Mouse (Mus musculus) naive thymus-derived CD4-positive, alpha-beta T cell, adult 2 months (primary cell): Measurements from ENCODE around the gene Scfd2.

ENCODE experiments used
- DNase-seq: peaks from one replicate; pipeline ENCODE4 v3.0.0-alpha.2; 2011; ENCODE audit warnings: low read depth

Gene Scfd2

DNA sequence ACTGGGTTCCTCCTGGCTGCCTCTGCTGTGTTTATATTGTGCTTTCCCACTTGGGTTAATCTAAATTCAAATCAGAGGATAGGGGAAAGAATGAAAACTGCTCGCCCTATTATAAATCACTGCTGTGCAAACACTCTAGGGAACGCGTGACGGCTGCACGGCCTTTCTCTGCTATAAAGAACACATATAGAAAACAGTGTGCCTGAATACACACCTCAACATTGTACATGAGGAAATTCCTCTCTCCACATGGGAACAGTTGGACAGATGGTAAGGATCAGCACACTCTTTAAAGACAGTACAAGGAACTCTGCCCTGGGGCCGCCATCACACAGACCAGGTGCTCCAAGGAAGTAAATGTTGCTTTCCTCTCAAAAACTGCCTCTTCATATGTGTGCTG is 166.2 kb downstream of the Scfd2 start:
- DNase-seq: no peak

DNA sequence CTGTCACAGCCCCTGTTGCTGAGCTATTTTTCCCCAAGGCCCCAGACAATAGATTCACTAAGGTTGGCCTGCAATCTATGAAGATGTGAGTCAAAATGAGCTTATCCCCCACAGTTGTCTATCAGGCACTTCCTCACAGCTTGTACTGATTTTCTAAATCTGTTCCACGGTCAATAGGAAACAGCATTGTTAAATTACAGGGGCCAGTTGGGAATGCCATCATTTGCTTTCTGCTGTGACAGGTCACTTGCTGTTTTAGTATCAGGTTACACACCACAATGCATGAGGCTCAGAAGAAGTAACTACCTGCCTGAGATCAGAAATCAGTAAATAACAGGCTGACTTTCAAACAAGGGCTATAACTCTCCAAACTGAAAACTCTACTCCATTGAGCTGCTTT is 168.3 kb downstream of the Scfd2 start:
- no peak for DNase-seq

DNA sequence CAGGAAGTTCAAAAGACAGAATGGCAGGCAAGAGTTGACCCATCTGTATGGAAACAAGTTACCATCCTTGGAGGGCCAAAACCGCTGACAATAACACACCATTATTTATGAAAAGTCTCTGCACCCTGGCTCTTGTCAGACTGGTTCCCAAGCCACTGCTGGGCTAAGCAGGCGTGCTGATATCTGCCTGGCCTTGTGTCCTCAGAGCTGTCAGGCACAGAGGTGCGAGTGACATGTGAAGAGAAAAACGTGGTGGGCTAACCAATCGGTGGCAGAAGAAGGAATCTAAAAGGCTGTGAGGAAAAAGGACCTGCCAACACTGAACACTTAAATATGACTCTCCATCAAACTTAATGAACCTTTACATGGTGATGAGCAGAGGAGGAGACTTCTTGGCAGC is 170.0 kb downstream of the Scfd2 start:
- DNase-seq: no peak

DNA sequence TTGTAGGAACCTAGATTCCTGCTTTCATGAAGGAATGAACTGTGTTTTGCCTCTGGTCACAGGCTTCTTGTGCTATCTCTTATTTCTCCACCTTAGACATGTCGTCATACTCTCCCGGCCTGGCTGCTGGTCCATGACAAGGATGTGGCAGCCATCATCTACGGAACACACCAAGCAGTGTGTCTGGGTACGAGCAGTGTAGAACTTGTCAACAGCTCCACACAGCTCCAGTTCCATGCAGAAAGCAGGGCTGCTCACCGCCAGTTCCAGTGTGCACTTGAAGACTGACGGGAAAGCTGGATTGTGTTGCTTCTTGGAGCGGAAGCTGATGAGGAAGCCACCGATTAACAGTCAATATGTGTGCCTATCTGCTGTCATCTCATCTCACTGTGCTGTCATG is 173.5 kb downstream of the Scfd2 start:
- no peak for DNase-seq

DNA sequence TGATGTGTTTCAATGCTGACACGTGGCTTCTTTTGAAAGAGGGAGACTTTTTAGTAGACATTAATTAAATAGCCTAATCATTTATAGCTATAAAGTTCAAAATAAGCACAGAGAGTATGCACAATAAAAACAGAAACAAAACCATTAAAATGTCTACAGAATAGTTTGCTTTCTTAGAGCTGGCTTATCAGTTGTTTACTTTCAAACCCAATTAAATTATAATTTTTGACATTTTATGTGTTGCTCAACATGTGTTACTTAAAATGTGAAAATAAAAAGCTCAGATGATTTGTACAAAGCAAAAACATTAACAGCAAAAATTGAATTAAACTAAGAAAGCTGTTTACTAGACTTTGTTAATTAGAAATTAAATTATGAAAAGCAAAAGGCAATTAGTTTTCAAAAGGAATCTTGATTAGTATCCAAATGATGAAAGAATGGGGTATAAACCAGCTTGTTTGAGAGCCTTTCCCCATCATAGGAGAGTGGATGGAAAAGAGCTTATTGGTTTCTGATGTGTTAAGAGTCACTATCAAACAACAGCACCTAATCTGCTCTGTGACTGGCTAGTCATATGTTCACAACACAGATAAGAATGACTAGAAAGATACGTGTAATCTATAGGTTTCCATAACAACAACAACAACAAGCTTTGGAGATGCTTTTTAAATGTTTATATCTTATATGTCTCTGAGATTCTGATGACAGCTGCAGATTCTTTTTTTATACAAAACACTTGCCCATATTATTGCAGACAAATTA is 176.0 kb downstream of the Scfd2 start:
- no peak for DNase-seq

DNA sequence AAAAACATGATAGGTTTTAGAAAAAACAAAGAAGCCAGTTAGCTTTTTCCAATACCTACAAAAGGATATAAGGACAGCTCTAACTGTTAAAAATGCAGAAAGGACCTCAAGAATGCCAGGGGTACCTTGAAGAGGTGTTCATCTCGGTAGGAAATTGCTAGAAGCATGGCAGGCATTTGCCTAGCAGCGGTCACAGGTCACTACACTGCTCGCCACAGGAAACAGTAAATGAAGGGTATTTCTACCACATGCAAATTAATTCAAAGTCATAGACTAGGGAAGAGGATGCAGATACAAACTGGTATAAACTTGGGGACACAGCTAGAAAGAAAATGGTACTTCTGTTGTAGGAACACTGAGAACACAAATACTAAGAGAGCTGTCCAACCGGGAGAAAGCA is 180.7 kb downstream of the Scfd2 start:
- DNase-seq: no peak

DNA sequence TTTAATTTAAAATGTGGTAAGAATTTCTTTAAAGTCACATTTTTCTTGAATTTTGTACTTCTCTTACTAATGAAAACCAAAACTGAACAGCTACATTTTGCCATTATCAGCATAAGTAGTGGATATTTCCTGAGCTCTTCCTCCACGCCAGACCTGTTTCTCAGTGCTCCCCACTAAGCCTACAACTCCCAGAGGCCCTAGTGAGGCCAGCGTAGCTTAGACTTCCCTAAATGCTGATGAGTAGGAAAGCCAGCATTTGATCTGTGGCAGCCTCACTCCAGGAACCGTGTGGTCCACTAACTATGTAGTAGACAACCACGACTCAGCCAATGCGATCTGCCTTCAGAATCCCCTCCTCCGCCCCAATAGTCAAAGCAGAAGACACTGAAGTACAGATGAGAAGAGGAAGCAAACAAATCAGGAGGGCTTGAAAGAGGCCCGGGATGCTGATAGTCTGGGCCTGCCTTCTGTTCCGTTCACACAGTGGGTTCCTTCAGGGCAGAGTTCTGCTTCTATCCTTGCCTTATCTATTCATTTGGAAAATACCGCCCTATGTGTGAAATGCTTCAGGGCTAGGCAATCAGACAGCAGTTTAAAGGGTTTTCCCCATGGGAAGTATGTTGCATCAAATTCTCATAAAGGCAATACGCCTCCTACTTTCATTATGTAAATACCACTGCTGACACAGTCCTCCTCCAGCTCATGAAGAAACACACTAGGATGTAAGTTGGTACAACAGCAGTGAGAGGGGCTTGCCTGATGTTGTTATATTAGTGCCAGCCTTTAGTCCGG is 183.3 kb downstream of the Scfd2 start:
- no peak for DNase-seq

DNA sequence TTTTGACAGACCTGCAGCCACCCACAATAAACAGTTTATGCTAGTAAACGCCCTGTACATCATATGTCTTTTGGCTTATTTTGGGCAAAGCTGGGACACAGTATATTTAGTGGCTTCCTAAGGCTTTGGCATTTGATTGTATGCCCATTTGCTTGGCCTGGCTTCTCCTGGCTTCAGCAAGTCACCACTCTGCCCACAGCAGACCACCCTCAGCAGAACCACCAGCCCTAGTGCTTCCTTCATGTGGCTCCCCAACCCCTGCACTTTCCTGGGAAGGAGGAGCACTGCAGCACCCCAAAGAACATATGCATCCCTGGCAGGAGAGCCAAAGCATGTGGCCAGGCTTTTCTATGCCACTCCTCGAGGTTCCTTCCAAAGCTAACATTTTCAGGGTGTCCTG is 188.5 kb downstream of the Scfd2 start:
- DNase-seq: no peak

DNA sequence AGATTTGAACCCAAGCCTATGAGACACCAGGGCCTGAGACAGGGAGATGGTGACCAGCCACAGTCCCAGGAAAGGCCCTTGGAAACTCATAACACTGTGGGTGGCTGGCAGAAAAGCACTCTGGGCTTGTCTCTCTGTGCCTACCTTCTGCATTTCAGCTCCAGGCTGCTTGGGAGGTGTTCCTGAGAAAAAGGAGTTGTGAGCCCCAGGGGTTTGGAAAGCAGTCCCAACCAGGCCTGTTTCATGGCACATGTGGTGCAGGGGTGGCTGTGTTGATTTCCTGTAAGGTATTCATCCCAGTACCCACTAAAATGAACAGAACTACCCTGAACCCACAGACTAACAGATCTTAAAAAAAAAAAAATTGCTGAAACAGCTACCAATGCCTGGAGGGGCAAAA is 189.0 kb downstream of the Scfd2 start:
- no peak for DNase-seq

DNA sequence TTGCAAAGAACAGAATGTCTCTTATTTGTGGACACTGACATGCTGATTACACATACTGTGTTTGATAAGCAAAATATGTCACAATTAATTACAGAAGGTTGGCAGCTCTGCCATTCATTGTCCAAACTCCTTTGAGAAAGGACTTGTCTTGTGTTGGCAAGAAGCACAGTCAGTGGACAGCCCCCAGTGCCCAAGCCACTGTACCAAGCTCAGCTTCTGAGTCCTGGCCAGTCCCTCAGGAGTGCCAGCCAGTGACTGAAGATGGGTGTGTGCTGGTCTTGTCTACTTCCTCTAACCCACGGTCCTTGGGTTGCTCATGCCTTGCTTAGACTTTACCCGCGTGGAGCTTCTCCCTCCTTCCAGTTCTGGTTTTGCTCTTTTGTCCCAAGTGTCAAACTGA is 194.1 kb downstream of the Scfd2 start:
- no peak for DNase-seq

DNA sequence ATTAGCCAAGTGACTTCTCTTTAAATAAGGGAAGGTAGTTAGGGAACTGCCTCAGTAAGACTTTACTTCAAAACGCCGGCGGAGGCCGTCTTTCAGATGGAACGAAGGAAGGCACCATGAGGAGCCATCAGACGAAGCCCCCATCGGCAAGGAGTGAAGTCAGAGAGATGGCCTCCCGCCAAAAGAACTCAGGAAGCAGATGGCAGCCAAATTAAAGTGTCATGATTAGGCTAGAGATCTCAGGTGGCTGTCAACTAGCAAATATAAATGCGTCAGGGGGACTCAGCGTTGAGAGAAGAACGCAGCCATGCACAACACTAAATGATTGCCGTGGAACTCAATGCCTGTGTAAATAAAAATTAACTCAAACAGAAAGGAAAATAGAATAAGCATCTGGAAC is 194.8 kb downstream of the Scfd2 start:
- no peak for DNase-seq

DNA sequence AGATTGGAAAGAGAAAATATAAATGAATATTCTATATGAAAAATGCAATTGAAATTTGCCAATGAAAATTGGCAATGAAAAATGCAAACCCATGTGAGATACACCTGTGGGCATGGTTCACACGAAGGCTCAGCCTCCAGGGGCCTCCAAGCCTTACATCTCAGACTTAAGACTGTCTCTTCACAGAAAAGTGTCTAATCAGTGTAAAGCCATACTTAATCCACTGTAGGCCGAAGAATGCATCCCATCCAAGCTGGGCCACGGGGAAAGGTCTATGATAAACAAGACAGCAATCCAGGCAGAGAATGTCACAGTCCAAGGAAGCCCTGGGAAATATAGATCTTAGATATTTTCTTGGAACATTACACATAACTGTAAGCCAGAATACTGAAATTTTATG is 198.3 kb downstream of the Scfd2 start:
- no peak for DNase-seq

DNA sequence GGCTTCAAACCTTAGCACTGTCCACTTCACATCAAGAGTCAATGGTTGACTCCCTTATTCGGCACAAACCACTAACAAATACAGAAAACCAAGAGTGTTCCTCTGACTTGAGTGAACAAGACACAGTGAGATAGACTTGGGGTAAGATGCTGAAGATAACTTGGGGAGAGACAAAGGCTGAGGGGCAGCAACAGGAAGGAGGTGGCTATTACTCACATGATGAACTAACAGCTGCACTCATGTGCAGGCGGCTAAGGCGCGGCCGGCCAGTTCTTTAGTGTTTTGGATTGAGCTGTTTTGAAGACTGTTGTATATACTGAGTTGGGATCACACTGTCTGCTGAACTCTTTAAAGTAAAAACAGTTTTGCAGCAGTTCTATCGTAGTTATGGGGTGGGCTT is 205.3 kb downstream of the Scfd2 start:
- no peak for DNase-seq

DNA sequence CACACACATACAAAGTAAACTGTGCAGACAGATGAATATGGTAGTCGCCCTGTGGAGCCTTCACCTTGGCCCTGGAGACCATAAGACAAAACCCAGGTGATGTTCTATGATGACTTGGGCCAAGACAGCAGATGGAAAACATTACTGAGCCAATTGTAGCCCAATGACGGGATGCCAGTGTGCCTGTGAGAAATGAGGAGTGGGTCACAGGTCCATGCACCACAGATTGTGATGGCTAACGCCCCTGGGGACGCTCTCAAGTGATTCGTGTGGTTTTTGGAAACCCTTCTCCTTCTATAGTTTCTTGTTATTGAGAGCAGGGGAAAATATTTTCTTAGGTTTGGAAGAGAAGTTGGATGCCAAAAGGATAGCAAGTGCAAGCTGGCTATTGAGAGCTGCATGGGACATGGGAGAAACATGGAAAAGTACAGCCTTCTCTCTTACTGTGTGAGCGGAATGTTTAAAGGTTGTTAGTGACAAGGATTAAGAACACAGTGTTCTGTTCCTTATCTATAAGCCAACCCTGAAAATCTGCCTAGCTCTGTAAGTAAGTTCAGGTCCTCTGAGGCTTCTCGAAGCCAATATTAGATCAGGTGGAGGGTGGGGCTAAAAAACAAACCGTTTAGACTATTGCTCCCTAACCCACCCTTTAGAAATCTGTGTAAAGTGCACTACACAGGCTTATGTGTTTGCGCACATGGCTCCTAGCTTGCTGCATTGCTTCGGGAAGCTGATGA is 210.4 kb downstream of the Scfd2 start:
- no peak for DNase-seq

DNA sequence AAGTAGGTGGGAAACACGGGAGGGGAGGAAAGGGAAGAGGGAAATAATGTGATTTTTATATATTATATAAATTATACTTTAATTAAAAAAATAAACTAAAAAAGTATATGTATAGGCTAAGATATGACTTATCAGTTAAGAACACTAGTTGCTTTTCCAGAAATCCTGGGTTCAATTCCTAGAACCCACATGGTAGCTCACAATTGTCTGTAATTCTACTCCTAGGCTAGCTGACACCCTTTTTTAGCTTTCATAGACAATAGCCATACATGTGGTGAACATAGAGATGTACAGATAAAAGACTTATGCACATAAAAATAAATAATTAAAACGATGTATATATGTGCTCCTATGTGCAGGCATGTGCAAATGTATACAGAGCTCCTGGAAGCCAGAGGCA is 212.0 kb downstream of the Scfd2 start:
- DNase-seq: no peak

DNA sequence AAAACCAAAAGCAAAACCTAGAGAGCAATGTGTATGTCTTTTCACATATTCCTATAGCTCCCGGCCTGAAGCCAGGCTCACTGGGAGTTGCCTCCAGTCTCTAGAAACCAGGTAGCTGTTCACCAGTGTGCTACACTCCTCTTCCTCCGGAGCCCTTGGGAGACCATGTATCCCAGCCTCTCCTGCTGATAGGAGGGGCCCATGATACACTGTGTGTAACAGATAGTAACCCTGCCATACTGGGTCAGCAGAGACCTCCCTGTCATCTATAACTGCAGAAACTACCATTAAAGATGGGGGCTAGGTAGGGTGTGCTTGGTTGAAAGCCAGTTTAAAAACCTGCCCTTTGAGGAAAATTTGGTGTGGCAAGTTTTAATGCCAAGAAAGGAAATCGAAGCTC is 214.4 kb downstream of the Scfd2 start:
- no peak for DNase-seq

DNA sequence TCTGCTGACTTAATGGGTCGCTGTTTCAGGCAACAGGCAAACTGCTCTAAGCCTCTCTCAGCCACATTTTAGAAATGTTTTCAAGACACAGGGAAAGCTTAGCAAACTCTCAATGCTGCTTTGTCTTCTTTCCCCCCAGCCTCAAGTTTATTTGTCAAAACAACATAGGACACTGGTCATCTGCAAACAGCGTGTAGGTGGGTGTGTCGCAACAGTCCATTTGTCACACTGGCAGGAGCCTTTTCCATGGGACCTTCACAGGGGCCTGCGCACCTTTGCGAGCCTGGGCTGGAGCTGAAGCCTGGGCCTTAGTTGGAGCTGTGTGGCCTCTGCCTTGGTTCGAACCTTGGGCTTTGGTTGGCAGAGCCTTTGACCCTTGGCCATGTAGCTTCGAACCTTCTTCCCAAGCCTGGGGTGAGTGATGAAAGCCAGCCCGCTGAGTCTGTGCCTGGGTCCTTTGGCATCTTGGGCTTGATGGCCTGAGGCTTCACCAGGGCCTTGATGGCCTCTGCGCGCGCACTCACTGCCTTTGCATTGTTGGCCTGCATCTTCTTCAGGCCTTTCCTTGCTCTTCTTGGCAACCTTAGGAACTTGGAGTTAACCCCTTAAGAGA is 215.1 kb downstream of the Scfd2 start:
- DNase-seq: no peak

DNA sequence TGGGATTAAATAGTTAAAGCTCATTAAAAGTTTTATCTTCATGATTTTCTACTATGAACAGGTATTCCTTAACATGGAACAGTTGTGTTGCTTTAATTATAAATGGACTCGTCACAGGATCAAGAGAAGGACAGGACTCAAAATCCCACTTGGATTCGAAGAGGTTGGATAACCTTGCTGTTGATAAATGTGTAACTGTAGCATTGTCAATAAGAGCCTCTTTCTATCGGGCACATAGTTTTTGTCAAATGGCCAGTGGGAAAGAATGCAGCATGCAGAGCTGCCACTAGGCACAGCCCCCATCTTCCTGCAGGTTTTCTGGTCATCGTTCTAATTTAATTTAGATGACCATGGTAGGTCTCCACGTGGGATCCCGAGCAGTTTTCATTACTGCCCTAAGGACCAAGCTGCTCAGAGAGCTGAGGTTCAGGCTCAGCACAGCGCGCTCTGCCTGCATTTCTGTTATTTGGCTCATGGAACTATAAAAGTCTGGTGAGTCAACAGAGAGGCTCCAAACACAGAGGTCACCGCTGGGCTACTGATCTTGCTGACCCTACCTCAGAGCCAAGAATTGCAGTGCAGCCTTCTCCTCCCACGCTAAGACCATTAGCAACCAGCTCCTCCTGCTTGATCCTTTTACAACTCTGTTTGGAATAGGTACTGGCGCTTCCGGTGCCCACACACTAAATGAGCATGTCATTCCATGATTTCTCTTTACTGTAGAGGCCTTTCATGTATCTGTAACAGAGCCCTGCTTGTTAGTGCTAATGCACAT is 215.9 kb downstream of the Scfd2 start:
- no peak for DNase-seq

DNA sequence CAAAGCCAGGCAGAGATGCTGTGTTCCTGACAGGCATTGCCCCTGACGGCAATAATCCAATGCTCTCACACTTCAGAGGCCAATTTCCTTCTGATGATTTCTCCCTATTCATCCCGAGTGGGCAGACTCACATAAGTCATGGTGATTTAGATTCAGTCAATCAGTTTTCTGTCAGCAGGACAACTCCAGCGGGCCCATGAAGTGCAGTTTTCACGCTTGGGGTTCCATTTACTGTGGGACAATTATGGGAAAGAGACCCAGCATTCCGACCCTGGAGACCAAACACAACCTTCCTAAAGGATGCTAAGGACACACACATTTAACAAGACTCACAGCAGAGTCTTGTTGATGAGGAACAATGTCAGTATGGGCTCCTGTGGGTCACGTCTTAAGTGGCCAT is 217.1 kb downstream of the Scfd2 start:
- DNase-seq: no peak

DNA sequence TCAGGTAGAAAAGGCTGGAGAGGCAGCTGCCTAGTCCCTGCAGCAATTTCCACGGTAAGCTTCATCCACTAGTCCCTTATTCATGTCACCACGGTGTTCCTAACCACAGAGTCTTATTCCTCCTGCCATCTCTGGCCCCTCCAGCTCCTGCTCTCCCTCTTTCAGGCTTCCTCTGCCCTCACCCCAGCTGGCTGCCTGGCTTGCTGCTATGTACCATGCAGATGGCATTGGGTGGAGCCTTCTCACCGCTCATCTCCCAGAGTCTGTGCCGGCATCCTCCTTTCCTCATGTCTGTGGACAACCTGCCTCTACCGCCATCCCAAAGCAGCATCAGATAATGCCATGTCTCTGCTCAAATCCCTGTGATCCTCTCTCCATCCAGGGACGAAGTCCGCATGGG is 218.0 kb downstream of the Scfd2 start:
- no peak for DNase-seq

DNA sequence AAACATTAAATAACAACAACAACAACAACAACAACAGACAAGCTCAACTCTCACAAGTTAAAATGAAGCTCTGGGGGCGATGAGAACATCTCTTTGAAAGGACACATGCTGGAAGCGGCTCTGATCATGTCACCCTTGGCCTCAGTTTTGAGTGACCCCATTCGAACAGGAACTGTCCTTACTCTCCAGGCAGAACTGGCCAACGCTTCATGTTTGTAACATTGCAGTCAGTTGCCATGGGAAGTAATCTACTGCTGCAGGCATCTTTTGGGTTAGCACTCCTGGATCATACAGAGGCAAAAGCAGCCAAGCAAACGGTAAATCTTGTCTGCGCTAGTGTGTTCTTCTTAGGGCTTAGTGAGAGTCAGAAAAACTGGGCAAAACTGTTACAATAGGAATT is 219.7 kb downstream of the Scfd2 start:
- DNase-seq: no peak
